Mouse (Mus musculus) CH12.LX (cell line): ENCODE data around the gene Lrrc28. TPM values are rescaled to one million over a fixed set of nuclear protein-coding genes. Genes with fewer than 3 reads are reported as not detected.
A peak's percentile ranks its signal among the peaks of the same experiment; 100 is the strongest.

Experiments used
- DNase-seq: peaks from one replicate; pipeline ENCODE4 v3.0.0-alpha.2; 2013; ENCODE audit errors: extremely low read depth
- H3K27ac ChIP-seq: 2 replicates; pipeline ENCODE4 v1.5.1; 2012; ENCODE audit warnings: low read depth, mild to moderate bottlenecking, control low read depth, moderate library complexity; ENCODE audit not compliant: insufficient read depth
- H3K27me3 ChIP-seq: replicated peaks from 2 replicates; pipeline ENCODE3; 2012; ENCODE audit warnings: inconsistent platforms
- H3K36me3 ChIP-seq, 2 experiments: replicated peaks in 1 of 2; 2 replicates each; pipeline versions ENCODE3 to v1.6.1; 2012; ENCODE audit warnings: inconsistent platforms in 1 of 2, low read length in 1 of 2, mild to moderate bottlenecking in 1 of 2, mixed read lengths in 1 of 2, moderate library complexity in 1 of 2; ENCODE audit not compliant: control insufficient read depth in 1 of 2, insufficient read depth in 1 of 2
- H3K4me1 ChIP-seq, 2 experiments: 2 replicates each; pipeline ENCODE4 v1.6.1; 2012; ENCODE audit warnings: inconsistent platforms in 1 of 2, moderate library complexity in 1 of 2; ENCODE audit not compliant: insufficient read depth in 2 of 2, control insufficient read depth in 1 of 2
- H3K4me2 ChIP-seq: 2 replicates; pipeline ENCODE4 v1.6.1; 2012; ENCODE audit warnings: low read depth, mild to moderate bottlenecking, control low read depth; ENCODE audit not compliant: poor library complexity, insufficient read depth, severe bottlenecking
- H3K4me3 ChIP-seq, 3 experiments: fragments of 150-350 bp in 1 of 3; sonication (generic) in 1 of 3; replicated peaks in 1 of 3; 2 replicates each; pipeline versions ENCODE3 to v1.5.1; 2011 to 2012; ENCODE audit warnings: low read depth in 2 of 3, low read length in 2 of 3, mild to moderate bottlenecking in 2 of 3, moderate library complexity in 2 of 3, control low read depth in 1 of 3, improper control_type of control experiment in 1 of 3, inconsistent platforms in 1 of 3, mixed read lengths in 1 of 3; ENCODE audit not compliant: poor library complexity in 1 of 3
- H3K79me2 ChIP-seq: replicated peaks from 2 replicates; pipeline ENCODE4 v1.6.1; 2012; ENCODE audit warnings: mild to moderate bottlenecking, moderate library complexity; ENCODE audit not compliant: control insufficient read depth, poor library complexity, insufficient read depth, severe bottlenecking; ENCODE audit errors: extremely low read depth
- H3K9ac ChIP-seq: 2 replicates; pipeline ENCODE4 v1.6.1; 2012; ENCODE audit warnings: low read depth, mild to moderate bottlenecking, control low read depth, moderate library complexity; ENCODE audit not compliant: insufficient read depth
- H3K9me3 ChIP-seq: replicated peaks from 2 replicates; pipeline ENCODE3; 2012; ENCODE audit warnings: low read length, inconsistent platforms, mixed read lengths
- BHLHE40 ChIP-seq: IDR thresholded peaks from 2 replicates; pipeline ENCODE4 v1.6.1; 2011; ENCODE audit warnings: mild to moderate bottlenecking, low read depth, low read length, improper control_type of control experiment
- CTCF ChIP-seq, 2 experiments: IDR thresholded peaks in 1 of 2; conservative IDR thresholded peaks in 1 of 2; 2 replicates each; pipeline ENCODE4 v1.5.1; 2011 to 2012; ENCODE audit warnings: low read depth in 2 of 2, low read length in 2 of 2, improper control_type of control experiment in 1 of 2, inconsistent platforms in 1 of 2, mild to moderate bottlenecking in 1 of 2, moderate library complexity in 1 of 2
- E2F4 ChIP-seq: IDR thresholded peaks from 2 replicates; pipeline ENCODE4 v1.6.1; 2011; ENCODE audit warnings: low read depth, low read length, improper control_type of control experiment; ENCODE audit not compliant: insufficient replicate concordance
- EP300 ChIP-seq: IDR thresholded peaks from 2 replicates; pipeline ENCODE4 v1.6.1; 2011; ENCODE audit warnings: low read length, improper control_type of control experiment
- ETS1 ChIP-seq: conservative IDR thresholded peaks from 2 replicates; pipeline ENCODE4 v1.6.1; 2012; ENCODE audit warnings: low read depth, mild to moderate bottlenecking, inconsistent platforms, low read length, improper control_type of control experiment, moderate library complexity
- IRF4 ChIP-seq: IDR thresholded peaks from 2 replicates; pipeline ENCODE4 v1.6.1; 2014; ENCODE audit warnings: low read depth, mild to moderate bottlenecking, inconsistent platforms, low read length, improper control_type of control experiment
- JUN ChIP-seq: IDR thresholded peaks from 2 replicates; pipeline ENCODE4 v1.6.1; 2011; ENCODE audit warnings: low read depth, mild to moderate bottlenecking, low read length, improper control_type of control experiment, moderate library complexity; ENCODE audit not compliant: insufficient read depth
- JUND ChIP-seq: conservative IDR thresholded peaks from 2 replicates; pipeline ENCODE4 v1.6.1; 2011; ENCODE audit warnings: low read depth, low read length, improper control_type of control experiment
- MAZ ChIP-seq: IDR thresholded peaks from 2 replicates; pipeline ENCODE4 v1.6.1; 2012; ENCODE audit warnings: low read depth, mild to moderate bottlenecking, inconsistent platforms, low read length, improper control_type of control experiment, moderate library complexity
- MXI1 ChIP-seq: IDR thresholded peaks from 2 replicates; pipeline ENCODE4 v1.6.1; 2011; ENCODE audit warnings: mild to moderate bottlenecking, low read depth, low read length, improper control_type of control experiment
- MYC ChIP-seq: IDR thresholded peaks from 2 replicates; pipeline ENCODE4 v1.6.1; 2011; ENCODE audit warnings: low read depth, mild to moderate bottlenecking, improper control_type of control experiment, low read length
- NELFE ChIP-seq: IDR thresholded peaks from 2 replicates; pipeline ENCODE4 v1.6.1; 2011; ENCODE audit warnings: low read depth, low read length, improper control_type of control experiment
- POLR2A ChIP-seq: IDR thresholded peaks from 2 replicates; pipeline ENCODE4 v1.6.1; 2011; ENCODE audit warnings: low read depth, mild to moderate bottlenecking, improper control_type of control experiment, low read length
- RAD21 ChIP-seq: IDR thresholded peaks from 2 replicates; pipeline ENCODE4 v1.6.1; 2011; ENCODE audit warnings: low read depth, mild to moderate bottlenecking, low read length, improper control_type of control experiment, moderate library complexity
- SMC3 ChIP-seq: IDR thresholded peaks from 2 replicates; pipeline ENCODE4 v1.6.1; 2011; ENCODE audit warnings: low read depth, low read length, improper control_type of control experiment
- USF1 ChIP-seq: IDR thresholded peaks from 2 replicates; pipeline ENCODE4 v1.6.1; 2014; ENCODE audit warnings: low read depth, mild to moderate bottlenecking, inconsistent platforms, low read length, improper control_type of control experiment
- ZC3H11A ChIP-seq: IDR thresholded peaks from 2 replicates; pipeline ENCODE4 v1.6.1; 2012; ENCODE audit warnings: low read depth, mild to moderate bottlenecking, inconsistent platforms, low read length, improper control_type of control experiment
- ZMIZ1 ChIP-seq: IDR thresholded peaks from 2 replicates; pipeline ENCODE4 v1.6.1; 2012; ENCODE audit warnings: low read depth, mild to moderate bottlenecking, inconsistent platforms, low read length, improper control_type of control experiment
- dilution Hi-C: fragments of 300-500 bp; cut with MboI; formaldehyde crosslinking; loops from 2 replicates; pipeline ENCODE4 v1.14.3; 2020; ENCODE audit warnings: low sequenced_read_pairs; ENCODE audit not compliant: extremely low pct_unique_long_range_greater_than_20kb, extremely low pct_ligation_motif_present
- in situ Hi-C: fragments of 300-500 bp; cut with MboI; formaldehyde crosslinking; loops from 3 replicates; pipeline ENCODE4 v1.14.3; 2019; ENCODE audit warnings: low sequenced_read_pairs, low pct_ligation_motif_present, low pct_unique_long_range_greater_than_20kb, mixed read lengths
- polyA plus RNA-seq: library from polyadenylated mRNA; unstranded; fragments of >175 nt; gene quantifications from 2 replicates; pipeline ENCODE4 v1.2.1, GENCODE M21; 2012; ENCODE audit warnings: low read depth; ENCODE audit not compliant: insufficient read length
- total RNA-seq, 2 experiments: library from RNA; depleted of rRNA; stranded (reverse); fragments of 300-350 nt in 1 of 2; fragments of >200 nt in 1 of 2; gene quantifications; 2 replicates each; pipeline ENCODE4 v1.2.3; 2012 to 2014

The Lrrc28 gene
- total and polyA plus RNA-seq, 3 experiments: 41.6 to 63.5 (median 59.2) TPM

GRCm38 (mm10) chr7:67596961-67597360 is 48.1 kb downstream of the Lrrc28 start:
- Histone ChIP-seq H3K36me3 (peaks cover 11 to 35% of the 10 kb centered on the region in 2 experiments), H3K27ac (no peak overlapping the region), H3K27me3 (no peaks in the 10 kb centered on the region), H3K4me2 (no peak overlapping the region), H3K4me1 (peaks cover 6 to 31% of the 10 kb centered on the region in 2 experiments; a peak in 3 of 4 replicates), H3K79me2 (peaks cover 4% of the 10 kb centered on the region; the same call in 1 of the 2 replicates), H3K9ac (no peak overlapping the region), H3K4me3 (no peak overlapping the region), H3K9me3 (no peaks in the 10 kb centered on the region)
- in situ Hi-C loops (no loop called here), dilution Hi-C loops (no loop called here)
- no peak for DNase-seq
- TF ChIP-seq ETS1 (no peak), RAD21 (peak; percentile 11; the same call in 1 of the 2 replicates), POLR2A (no peak), IRF4 (no peak), MYC (no peak), SMC3 (no peak), JUND (no peak), MXI1 (no peak), NELFE (no peak), USF1 (no peak), ZC3H11A (no peak), BHLHE40 (no peak), ZMIZ1 (no peak), EP300 (no peak), E2F4 (no peak), CTCF (conservative IDR thresholded peaks at IDR 0.05 in 1 of 2, IDR thresholded peaks at IDR 0.05 in 1 of 2; ENCODE audit: low read depth in 2 of 2, low read length in 2 of 2) (peak in 1 of 2 experiments; percentile 18; a peak in 1 of 4 replicates), JUN (no peak)

- Histone ChIP-seq H3K9ac (no peak overlapping the region), H3K27ac (no peak overlapping the region), H3K4me3 (no peak overlapping the region), H3K4me2 (no peak overlapping the region), H3K36me3 (peaks cover 11 to 35% of the 10 kb centered on the region in 2 experiments), H3K9me3 (no peaks in the 10 kb centered on the region), H3K4me1 (peaks cover 6 to 31% of the 10 kb centered on the region in 2 experiments; a peak in 3 of 4 replicates), H3K27me3 (no peaks in the 10 kb centered on the region), H3K79me2 (peaks cover 4% of the 10 kb centered on the region; the same call in 1 of the 2 replicates)
- TF ChIP-seq MAZ: no peak
- in situ Hi-C loops (no loop called here), dilution Hi-C loops (no loop called here)
- no peak for DNase-seq
These were observed 48.7 kb downstream of the Lrrc28 start for GRCm38 (mm10) chr7:67596322-67596721.
